Comparison of ENCODE assay signal across 10 mouse cellular contexts in genomic region chr9:109798051-109798450, GRCm38 (mm10). TPM values are rescaled to one million over a fixed set of nuclear protein-coding genes. Genes with fewer than 3 reads are reported as not detected.
DNase-seq lines count a peak whose midpoint lies in the region; ATAC-seq and TF ChIP-seq lines count a peak whose summit lies in the region.
"Had no signal": no experiment of that assay in that cellular context is flagged by ENCODE, and none has a peak within 500 bp of the region (broad histone marks: within the 10 kb centered on the region; RNA-seq: fewer than 3 reads in every experiment).

No protein-coding gene starts in this region.

- H3K4me1 ChIP-seq in forebrain, postnatal 0 days (ENCODE audit: insufficient read depth), result no peaks in the 10 kb centered on the region
- no peaks in the 10 kb centered on the region for H3K4me1 ChIP-seq in forebrain, embryonic 15.5 days
- no peaks in the 10 kb centered on the region for H3K4me1 ChIP-seq in midbrain, embryonic 10.5 days
- H3K4me1 ChIP-seq in midbrain, embryonic 15.5 days, result no peaks in the 10 kb centered on the region

- H3K9me3 ChIP-seq in forebrain, postnatal 0 days (ENCODE audit: low read length), result no peaks in the 10 kb centered on the region
- H3K9me3 ChIP-seq in forebrain, embryonic 15.5 days, result no peaks in the 10 kb centered on the region
- no peaks in the 10 kb centered on the region for H3K9me3 ChIP-seq in midbrain, embryonic 10.5 days (replicated peaks)
- no peaks in the 10 kb centered on the region for H3K9me3 ChIP-seq in midbrain, embryonic 15.5 days

- no peak overlapping the region for H3K4me3 ChIP-seq in forebrain, postnatal 0 days (ENCODE audit: low read depth, low read length)
- H3K4me3 ChIP-seq in forebrain, embryonic 15.5 days, result no peak overlapping the region
- H3K4me3 ChIP-seq in midbrain, embryonic 10.5 days, result no peak overlapping the region
- H3K4me3 ChIP-seq in midbrain, embryonic 15.5 days, result no peak overlapping the region
- H3K4me3 ChIP-seq: myocyte had no signal

- no peak for ATAC-seq in forebrain, postnatal 0 days
- ATAC-seq in forebrain, embryonic 15.5 days (replicated peaks), result no peak
- no peak for ATAC-seq in midbrain, embryonic 15.5 days (replicated peaks)
- peak; percentile 46; the same call in 1 of the 2 replicates for ATAC-seq in granulocyte monocyte progenitor cell, adult 5-6 weeks (replicated peaks; ENCODE audit: poor library complexity, severe bottlenecking)

- H3K27ac ChIP-seq in forebrain, postnatal 0 days (ENCODE audit: low read depth, low read length), result no peak overlapping the region
- H3K27ac ChIP-seq in forebrain, embryonic 15.5 days (replicated peaks), result no peak overlapping the region
- no peak overlapping the region for H3K27ac ChIP-seq in midbrain, embryonic 10.5 days (replicated peaks)
- no peak overlapping the region for H3K27ac ChIP-seq in midbrain, embryonic 15.5 days

- TF ChIP-seq CTCF in forebrain, postnatal 0 days (IDR thresholded peaks at IDR 0.05; ENCODE audit: low read depth), result peak; percentile 62

- 79% methylated on average over 1 of the region's 1 CpGs for WGBS in forebrain, postnatal 0 days
- 86% methylated on average over 1 of the region's 1 CpGs for WGBS in forebrain, embryonic 15.5 days
- WGBS in midbrain, embryonic 10.5 days, result 100% methylated on average over 1 of the region's 1 CpGs
- 92% methylated on average over 1 of the region's 1 CpGs for WGBS in midbrain, embryonic 15.5 days

- H3K4me2 ChIP-seq in forebrain, postnatal 0 days (ENCODE audit: low read depth), result no peak overlapping the region
- H3K4me2 ChIP-seq in forebrain, embryonic 15.5 days (replicated peaks), result no peak overlapping the region
- no peak overlapping the region for H3K4me2 ChIP-seq in midbrain, embryonic 15.5 days

- peak; percentile 5 for DNase-seq in forebrain, postnatal 0 days
- peak; percentile 30 for DNase-seq in midbrain, embryonic 10.5 days (ENCODE audit: low spot score)
- peak; percentile 75 for DNase-seq in ZHBTc4 (ENCODE audit: low read depth, low spot score)
- peak; percentile 42 for DNase-seq in testis, postnatal 10 days (ENCODE audit: low spot score)
- DNase-seq in frontal cortex, postnatal 10 days (ENCODE audit: low spot score in 2 of 2), result no peak

- H3K27me3 ChIP-seq in forebrain, postnatal 0 days (ENCODE audit: insufficient read depth, low read length), result no peaks in the 10 kb centered on the region
- H3K27me3 ChIP-seq in forebrain, embryonic 15.5 days, result no peaks in the 10 kb centered on the region
- no peaks in the 10 kb centered on the region for H3K27me3 ChIP-seq in midbrain, embryonic 10.5 days (ENCODE audit: low read depth, poor library complexity, severe bottlenecking)
- H3K27me3 ChIP-seq in midbrain, embryonic 15.5 days (replicated peaks), result no peaks in the 10 kb centered on the region

- H3K9ac ChIP-seq in forebrain, postnatal 0 days, result no peak overlapping the region
- no peak overlapping the region for H3K9ac ChIP-seq in forebrain, embryonic 15.5 days (replicated peaks)
- H3K9ac ChIP-seq in midbrain, embryonic 15.5 days, result no peak overlapping the region

- H3K36me3 ChIP-seq in forebrain, postnatal 0 days (ENCODE audit: insufficient read depth), result no peaks in the 10 kb centered on the region
- H3K36me3 ChIP-seq in forebrain, embryonic 15.5 days, result no peaks in the 10 kb centered on the region
- H3K36me3 ChIP-seq in midbrain, embryonic 10.5 days, result no peaks in the 10 kb centered on the region
- H3K36me3 ChIP-seq in midbrain, embryonic 15.5 days (replicated peaks), result no peaks in the 10 kb centered on the region

RNA-seq across cellular contexts. Expression of gene Fbxw27, which starts 7.6 kb away (rescaled TPM):
- total RNA-seq in forebrain, postnatal 0 days (2014; rRNA removed), result not detected in 2 replicates
- not detected in 2 replicates for polyA plus RNA-seq in forebrain, postnatal 0 days (2015; fragmentation: Nextera tagmentation; extraction: Ambion mirVana)
- 0.14 TPM in 1 of 2 replicates, not detected in the other for polyA plus RNA-seq in forebrain, embryonic 15.5 days (2015; fragmentation: Nextera tagmentation; extraction: Ambion mirVana)
- polyA plus RNA-seq in midbrain, embryonic 10.5 days (2016; fragmentation: Nextera tagmentation; extraction: Ambion mirVana), result not detected in 2 replicates
- 0.44 TPM in 1 of 2 replicates, not detected in the other for polyA plus RNA-seq in midbrain, embryonic 15.5 days (2015; fragmentation: Nextera tagmentation; extraction: Ambion mirVana)
- total RNA-seq in granulocyte monocyte progenitor cell, adult 5-6 weeks (2014; fragmentation: Nextera tagmentation), result not detected in 2 replicates
- not detected in 2 replicates for total RNA-seq in granulocyte monocyte progenitor cell, adult 5-6 weeks (2017)
- total RNA-seq: adrenal gland, postnatal 4 days had no signal
- polyA plus RNA-seq: myocyte had no signal

RNA-seq across cellular contexts. Expression of gene Spink8, which starts 14.0 kb away (rescaled TPM):
- total RNA-seq in forebrain, postnatal 0 days (2014; rRNA removed), result not detected in 2 replicates
- polyA plus RNA-seq in forebrain, postnatal 0 days (2015; fragmentation: Nextera tagmentation; extraction: Ambion mirVana), result 0.69 TPM in 2 replicates
- not detected in 2 replicates for polyA plus RNA-seq in forebrain, embryonic 15.5 days (2015; fragmentation: Nextera tagmentation; extraction: Ambion mirVana)
- not detected in 2 replicates for polyA plus RNA-seq in midbrain, embryonic 10.5 days (2016; fragmentation: Nextera tagmentation; extraction: Ambion mirVana)
- polyA plus RNA-seq in midbrain, embryonic 15.5 days (2015; fragmentation: Nextera tagmentation; extraction: Ambion mirVana), result 0.29 TPM in 1 of 2 replicates, not detected in the other
- not detected in 2 replicates for total RNA-seq in granulocyte monocyte progenitor cell, adult 5-6 weeks (2014; fragmentation: Nextera tagmentation)
- total RNA-seq in granulocyte monocyte progenitor cell, adult 5-6 weeks (2017), result not detected in 2 replicates
- polyA plus RNA-seq: myocyte had no signal

RNA-seq across cellular contexts. Expression of gene Nme6, which starts 34.5 kb away (rescaled TPM):
- total RNA-seq in forebrain, postnatal 0 days (2014; rRNA removed), result 31.3 and 39.8 TPM in 2 replicates
- 47.5 and 55.6 TPM in 2 replicates for polyA plus RNA-seq in forebrain, postnatal 0 days (2015; fragmentation: Nextera tagmentation; extraction: Ambion mirVana)
- polyA plus RNA-seq in forebrain, embryonic 15.5 days (2015; fragmentation: Nextera tagmentation; extraction: Ambion mirVana), result 55.7 and 60.6 TPM in 2 replicates
- 109 and 126 TPM in 2 replicates for polyA plus RNA-seq in midbrain, embryonic 10.5 days (2016; fragmentation: Nextera tagmentation; extraction: Ambion mirVana)
- polyA plus RNA-seq in midbrain, embryonic 15.5 days (2015; fragmentation: Nextera tagmentation; extraction: Ambion mirVana), result 59.4 and 68.3 TPM in 2 replicates
- total RNA-seq in granulocyte monocyte progenitor cell, adult 5-6 weeks (2014; fragmentation: Nextera tagmentation), result 54.0 and 59.5 TPM in 2 replicates
- 22.1 and 28.4 TPM in 2 replicates for total RNA-seq in granulocyte monocyte progenitor cell, adult 5-6 weeks (2017)

RNA-seq across cellular contexts. Expression of gene Camp, which starts 51.4 kb away (rescaled TPM):
- 0.85 TPM in 1 of 2 replicates, not detected in the other for total RNA-seq in forebrain, postnatal 0 days (2014; rRNA removed)
- 0.35 and 1.4 TPM in 2 replicates for polyA plus RNA-seq in forebrain, postnatal 0 days (2015; fragmentation: Nextera tagmentation; extraction: Ambion mirVana)
- polyA plus RNA-seq in forebrain, embryonic 15.5 days (2015; fragmentation: Nextera tagmentation; extraction: Ambion mirVana), result 0.47 and 0.60 TPM in 2 replicates
- polyA plus RNA-seq in midbrain, embryonic 10.5 days (2016; fragmentation: Nextera tagmentation; extraction: Ambion mirVana), result 0.16 TPM in 1 of 2 replicates, not detected in the other
- 2.6 TPM in 1 of 2 replicates, not detected in the other for polyA plus RNA-seq in midbrain, embryonic 15.5 days (2015; fragmentation: Nextera tagmentation; extraction: Ambion mirVana)
- total RNA-seq in granulocyte monocyte progenitor cell, adult 5-6 weeks (2014; fragmentation: Nextera tagmentation), result 3.0 and 37.6 TPM in 2 replicates
- total RNA-seq in granulocyte monocyte progenitor cell, adult 5-6 weeks (2017), result 99.8 and 173 TPM in 2 replicates
- polyA plus RNA-seq: myocyte had no signal

RNA-seq across cellular contexts. Expression of gene Fbxw26, which starts 52.2 kb away (rescaled TPM):
- total RNA-seq in forebrain, postnatal 0 days (2014; rRNA removed), result not detected in 2 replicates
- polyA plus RNA-seq in forebrain, postnatal 0 days (2015; fragmentation: Nextera tagmentation; extraction: Ambion mirVana), result not detected in 2 replicates
- not detected in 2 replicates for polyA plus RNA-seq in forebrain, embryonic 15.5 days (2015; fragmentation: Nextera tagmentation; extraction: Ambion mirVana)
- polyA plus RNA-seq in midbrain, embryonic 10.5 days (2016; fragmentation: Nextera tagmentation; extraction: Ambion mirVana), result not detected in 2 replicates
- polyA plus RNA-seq in midbrain, embryonic 15.5 days (2015; fragmentation: Nextera tagmentation; extraction: Ambion mirVana), result not detected in 2 replicates
- not detected in 2 replicates for total RNA-seq in granulocyte monocyte progenitor cell, adult 5-6 weeks (2014; fragmentation: Nextera tagmentation)
- total RNA-seq in granulocyte monocyte progenitor cell, adult 5-6 weeks (2017), result not detected in 2 replicates
- total RNA-seq: adrenal gland, postnatal 4 days had no signal
- polyA plus RNA-seq: myocyte had no signal

Comparison
In these comparisons a context has a peak if more than half of its experiments do, and no peak if none do; other contexts are left out.
1. DNase-seq: peak in forebrain, postnatal 0 days (single experiment), midbrain, embryonic 10.5 days (single experiment), ZHBTc4 (single experiment) and testis, postnatal 10 days (single experiment); none in frontal cortex, postnatal 10 days (0 of 2).